Mouse (Mus musculus): Measurements from ENCODE around the gene Gpsm2.

DNA sequence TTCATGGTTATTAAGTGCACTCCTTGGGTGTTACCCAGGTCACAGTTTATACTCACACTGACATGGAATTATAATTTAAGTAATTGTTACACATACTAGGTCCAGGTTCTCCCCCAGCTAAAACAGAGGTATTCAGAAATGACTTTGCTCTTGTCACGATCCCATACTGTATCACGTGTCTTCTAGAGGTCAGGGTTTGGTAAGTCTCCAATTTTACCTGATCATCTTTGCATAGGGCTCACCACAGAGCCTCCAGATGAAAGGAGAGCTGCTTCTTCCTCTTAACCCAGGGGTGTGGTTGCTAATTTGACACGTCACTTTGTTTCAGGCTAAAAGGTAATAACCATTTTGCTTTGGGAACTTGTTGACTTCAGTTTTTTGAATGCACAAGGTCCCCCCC is 77.3 kb downstream of the Gpsm2 start:
- TF ChIP-seq CTCF (IDR thresholded peaks at IDR 0.05; ENCODE audit: low read depth) (no peak), EP300 (IDR thresholded peaks at IDR 0.05; ENCODE audit: low read depth) (no peak)

Data from liver, embryonic 14.5 days (tissue).